Mouse (Mus musculus): ENCODE measurements at regions not wholly inside any gene's neighbourhood (a gene's known extent, or its start where the extent isn't known, plus 50 kb on each side); places are given as distances from the start of the nearest gene placed in this dataset.

GRCm38 (mm10) chr12:50839391-50839790 lies 190.5 kb upstream of the Prkd1 start:
- Histone ChIP-seq H3K9ac (no peak overlapping the region), H3K4me3 (replicated peaks) (no peak overlapping the region), H3K4me2 (replicated peaks) (no peak overlapping the region), H3K9me3 (replicated peaks) (no peaks in the 10 kb centered on the region), H3K27ac (replicated peaks) (no peak overlapping the region), H3K27me3 (no peaks in the 10 kb centered on the region), H3K4me1 (no peaks in the 10 kb centered on the region), H3K36me3 (no peaks in the 10 kb centered on the region)
- no peak for ATAC-seq (ENCODE audit: insufficient number of reproducible peaks, low FRiP score, low TSS enrichment, low read depth)
- 61% methylated on average over 2 of the region's 2 CpGs for WGBS

- Histone ChIP-seq H3K27me3 (no peaks in the 10 kb centered on the region), H3K36me3 (no peaks in the 10 kb centered on the region), H3K4me1 (no peaks in the 10 kb centered on the region), H3K4me2 (replicated peaks) (no peak overlapping the region), H3K4me3 (replicated peaks) (no peak overlapping the region), H3K9me3 (replicated peaks) (no peaks in the 10 kb centered on the region), H3K27ac (replicated peaks) (no peak overlapping the region), H3K9ac (no peak overlapping the region)
- 59% methylated on average over 7 of the region's 7 CpGs for WGBS
- ATAC-seq (ENCODE audit: insufficient number of reproducible peaks, low FRiP score, low TSS enrichment, low read depth) = no peak
Measured at GRCm38 (mm10) chr12:50808731-50809281, 159.9 kb upstream of the Prkd1 start.

- Histone ChIP-seq H3K4me3 (replicated peaks) (no peak overlapping the region), H3K27ac (replicated peaks) (no peak overlapping the region), H3K27me3 (no peaks in the 10 kb centered on the region), H3K9ac (no peak overlapping the region), H3K4me2 (replicated peaks) (no peak overlapping the region), H3K9me3 (replicated peaks) (no peaks in the 10 kb centered on the region), H3K36me3 (no peaks in the 10 kb centered on the region), H3K4me1 (no peaks in the 10 kb centered on the region)
- 35% methylated on average over 3 of the region's 3 CpGs for WGBS
- no peak for ATAC-seq (ENCODE audit: insufficient number of reproducible peaks, low FRiP score, low TSS enrichment, low read depth)
Measured at GRCm38 (mm10) chr12:50804391-50804790, 155.5 kb upstream of the Prkd1 start.

GRCm38 (mm10) chr12:50765156-50765940 lies 116.5 kb upstream of the Prkd1 start:
- ATAC-seq (ENCODE audit: insufficient number of reproducible peaks, low FRiP score, low TSS enrichment, low read depth) = 0 out of 2 replicates have a peak, but pooled peaks have one; percentile 69
- no peaks in the 10 kb centered on the region for H3K9me3 ChIP-seq (replicated peaks)
- no peak overlapping the region for H3K4me2 ChIP-seq (replicated peaks)
- H3K4me1 ChIP-seq = peaks cover 7% of the 10 kb centered on the region; the same call in 1 of the 2 replicates
- no peak overlapping the region for H3K9ac ChIP-seq
- H3K27me3 ChIP-seq = no peaks in the 10 kb centered on the region
- WGBS = 24% methylated on average over 8 of the region's 8 CpGs
- no peaks in the 10 kb centered on the region for H3K36me3 ChIP-seq
- no peak overlapping the region for H3K4me3 ChIP-seq (replicated peaks)
- peak overlapping the region; percentile 49; the same call in 1 of the 2 replicates for H3K27ac ChIP-seq (replicated peaks)

GRCm38 (mm10) chr12:50764457-50764856 lies 115.6 kb upstream of the Prkd1 start:
- Histone ChIP-seq H3K27me3 (no peaks in the 10 kb centered on the region), H3K4me2 (replicated peaks) (no peak overlapping the region), H3K27ac (replicated peaks) (no peak overlapping the region), H3K9me3 (replicated peaks) (no peaks in the 10 kb centered on the region), H3K36me3 (no peaks in the 10 kb centered on the region), H3K9ac (no peak overlapping the region), H3K4me1 (peaks cover 7% of the 10 kb centered on the region; the same call in 1 of the 2 replicates), H3K4me3 (replicated peaks) (no peak overlapping the region)
- ATAC-seq (ENCODE audit: insufficient number of reproducible peaks, low FRiP score, low TSS enrichment, low read depth) = no peak
- 40% methylated on average over 2 of the region's 2 CpGs for WGBS

GRCm38 (mm10) chr12:50734135-50734534 lies 85.2 kb upstream of the Prkd1 start:
- Histone ChIP-seq H3K36me3 (no peaks in the 10 kb centered on the region), H3K27me3 (no peaks in the 10 kb centered on the region), H3K27ac (replicated peaks) (no peak overlapping the region), H3K4me3 (replicated peaks) (no peak overlapping the region), H3K9me3 (replicated peaks) (no peaks in the 10 kb centered on the region), H3K9ac (no peak overlapping the region), H3K4me2 (replicated peaks) (no peak overlapping the region), H3K4me1 (no peaks in the 10 kb centered on the region)
- ATAC-seq (ENCODE audit: insufficient number of reproducible peaks, low FRiP score, low TSS enrichment, low read depth) = no peak
- 52% methylated on average over 9 of the region's 9 CpGs for WGBS

GRCm38 (mm10) chr12:50712615-50713014 lies 63.7 kb upstream of the Prkd1 start:
- H3K9me3 ChIP-seq (replicated peaks) = no peaks in the 10 kb centered on the region
- H3K4me2 ChIP-seq (replicated peaks) = no peak overlapping the region
- H3K36me3 ChIP-seq = no peaks in the 10 kb centered on the region
- H3K27ac ChIP-seq (replicated peaks) = no peak overlapping the region
- ATAC-seq (ENCODE audit: insufficient number of reproducible peaks, low FRiP score, low TSS enrichment, low read depth) = no peak
- 58% methylated on average over 5 of the region's 5 CpGs for WGBS
- H3K27me3 ChIP-seq = no peaks in the 10 kb centered on the region
- no peak overlapping the region for H3K4me3 ChIP-seq (replicated peaks)
- no peak overlapping the region for H3K9ac ChIP-seq
- no peaks in the 10 kb centered on the region for H3K4me1 ChIP-seq

GRCm38 (mm10) chr12:50709000-50709788 lies 60.3 kb upstream of the Prkd1 start:
- H3K4me1 ChIP-seq = no peaks in the 10 kb centered on the region
- H3K4me3 ChIP-seq (replicated peaks) = no peak overlapping the region
- H3K4me2 ChIP-seq (replicated peaks) = no peak overlapping the region
- H3K36me3 ChIP-seq = no peaks in the 10 kb centered on the region
- no peak overlapping the region for H3K9ac ChIP-seq
- ATAC-seq (ENCODE audit: insufficient number of reproducible peaks, low FRiP score, low TSS enrichment, low read depth) = no peak
- 61% methylated on average over 6 of the region's 6 CpGs for WGBS
- H3K27me3 ChIP-seq = no peaks in the 10 kb centered on the region
- H3K27ac ChIP-seq (replicated peaks) = no peak overlapping the region
- H3K9me3 ChIP-seq (replicated peaks) = no peaks in the 10 kb centered on the region

- no peak for ATAC-seq (ENCODE audit: insufficient number of reproducible peaks, low FRiP score, low TSS enrichment, low read depth)
Measured at GRCm38 (mm10) chr12:50698613-50699442, 49.9 kb upstream of the Prkd1 start.

More at GRCm38 (mm10) chr12:50698613-50699442, 49.9 kb upstream of the Prkd1 start:
- no peak overlapping the region for H3K4me2 ChIP-seq (replicated peaks)
- no peak overlapping the region for H3K4me3 ChIP-seq (replicated peaks)
- no peaks in the 10 kb centered on the region for H3K4me1 ChIP-seq
- no peaks in the 10 kb centered on the region for H3K36me3 ChIP-seq
- H3K9ac ChIP-seq = no peak overlapping the region
- H3K9me3 ChIP-seq (replicated peaks) = no peaks in the 10 kb centered on the region
- no peaks in the 10 kb centered on the region for H3K27me3 ChIP-seq
- WGBS = 39% methylated on average over 5 of the region's 5 CpGs
- no peak overlapping the region for H3K27ac ChIP-seq (replicated peaks)

Data from embryonic facial prominence, embryonic 15.5 days (tissue).